Mouse (Mus musculus) spleen, adult 10 weeks (tissue): ENCODE measurements around the gene Ptpn3. TPM values are rescaled to one million over a fixed set of nuclear protein-coding genes. Genes with fewer than 3 reads are reported as not detected.

Source experiments
- polyA plus RNA-seq: library from polyadenylated mRNA; stranded (reverse); fragments of 350-450 nt; fragmentation: Illumina TruSeq; extraction: RNeasy Lipid Tissue Mini Kit (QIAGEN cat#74804); gene quantifications from one replicate; pipeline ENCODE4 v1.2.3, GENCODE M21; 2015; ENCODE audit warnings: low replicate concordance; ENCODE audit not compliant: insufficient read depth

Gene Ptpn3
- polyA plus RNA-seq = 4.8 TPM

DNA sequence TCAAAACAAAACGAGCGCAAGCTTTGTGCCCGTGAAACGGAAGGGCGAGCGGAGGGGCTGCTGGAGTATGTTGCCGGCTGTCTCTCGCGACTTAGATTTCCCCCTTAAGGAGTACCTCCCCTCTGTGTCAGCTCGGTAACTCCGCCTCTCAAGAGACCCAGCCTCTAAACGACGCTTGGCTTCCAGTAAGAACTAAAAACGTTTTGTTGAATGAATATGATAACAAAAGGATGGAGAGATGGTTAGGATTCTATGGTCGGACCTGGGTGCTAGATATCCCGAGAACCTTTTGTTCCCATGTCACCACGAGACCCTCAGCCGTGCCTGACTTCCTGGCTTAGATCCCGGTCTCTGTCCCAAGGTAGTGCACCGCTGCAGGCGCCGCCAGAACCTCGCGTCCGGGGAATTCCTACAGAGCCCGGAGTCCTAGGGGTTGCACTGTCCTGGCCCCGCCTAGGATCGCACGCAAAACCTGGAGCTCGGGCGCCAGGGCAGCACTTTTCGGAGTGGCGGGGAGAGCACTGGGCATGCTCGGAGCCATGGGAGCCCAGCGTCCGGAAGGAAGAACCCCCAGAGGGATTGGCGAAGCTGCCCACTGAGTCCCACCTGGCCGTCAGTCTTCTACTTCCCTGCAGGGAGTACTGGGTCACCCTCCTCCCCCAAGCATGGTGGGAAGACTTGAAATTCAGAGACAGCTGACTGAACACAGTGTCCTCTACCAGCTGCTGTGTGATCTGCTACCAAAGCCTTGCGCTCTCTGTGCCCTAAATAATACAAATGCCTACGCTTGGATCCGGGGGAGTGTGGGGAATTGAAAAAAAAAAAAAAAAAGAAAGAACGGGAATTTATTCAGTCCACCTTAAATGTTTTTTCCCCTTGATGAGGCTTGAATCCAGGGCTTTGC lies at the start of gene Ptpn3:
Gene Ptpn3 (minus strand): TSS at position 428 of the 904 bp plus-strand sequence.

GRCm38 (mm10) chr4:57143026-57143937 lies 158.4 kb downstream of the Ptpn3 start, which contains the start of gene Epb41l4b:
Epb41l4b (minus strand) TSS chr4:57143437.

Other genes starting within 250 kb of the Ptpn3 start
- 1.2 TPM for gene Epb41l4b, start 158.4 kb downstream of the Ptpn3 start, polyA plus RNA-seq
- 0.54 TPM for gene Palm2, start 132.4 kb upstream of the Ptpn3 start, polyA plus RNA-seq